Mouse (Mus musculus) brown adipose tissue, adult 24 weeks (tissue): Measurements from ENCODE around the gene Adgrl4. TPM values are rescaled to one million over a fixed set of nuclear protein-coding genes. Genes with fewer than 3 reads are reported as not detected.
A peak's percentile ranks its signal among the peaks of the same experiment; 100 is the strongest.

Experiments
- H3K27ac ChIP-seq: fragments of 200-500 bp; replicated peaks from 2 replicates; pipeline ENCODE4 v1.5.1; 2012; ENCODE audit warnings: low read depth, mild to moderate bottlenecking, low read length
- H3K4me1 ChIP-seq: fragments of 200-500 bp; 2 replicates; pipeline ENCODE4 v1.6.1; 2012; ENCODE audit warnings: low read length, mixed read lengths; ENCODE audit not compliant: control insufficient read depth, insufficient read depth, insufficient read length
- H3K4me3 ChIP-seq: fragments of 200-500 bp; 2 replicates; pipeline ENCODE4 v1.5.1; 2012; ENCODE audit warnings: low read depth, mild to moderate bottlenecking, low read length, moderate library complexity; ENCODE audit not compliant: insufficient read depth
- polyA plus RNA-seq: library from polyadenylated mRNA; stranded (reverse); fragments of >200 nt; gene quantifications from 2 replicates; pipeline ENCODE4 v1.2.4, GENCODE M21; 2012; ENCODE audit not compliant: missing spikeins, insufficient read depth, insufficient read length

The Adgrl4 gene
- polyA plus RNA-seq, 1 experiment: 25.6 TPM

GRCm38 (mm10) chr3:151443486-151443885 is 5.8 kb downstream of the Adgrl4 start:
- Histone ChIP-seq H3K4me1 (peaks cover 4% of the 10 kb centered on the region), H3K4me3 (no peak overlapping the region), H3K27ac (peak overlapping the region; percentile 62)

GRCm38 (mm10) chr3:151444284-151444683 is 6.6 kb downstream of the Adgrl4 start:
- no peak overlapping the region for H3K27ac ChIP-seq
- no peak overlapping the region for H3K4me3 ChIP-seq
- peaks cover 4% of the 10 kb centered on the region for H3K4me1 ChIP-seq

GRCm38 (mm10) chr3:151445936-151446335 is 8.2 kb downstream of the Adgrl4 start:
- H3K4me3 ChIP-seq: no peak overlapping the region
- peaks cover 4% of the 10 kb centered on the region for H3K4me1 ChIP-seq
- H3K27ac ChIP-seq: no peak overlapping the region

GRCm38 (mm10) chr3:151454985-151455701 is 17.5 kb downstream of the Adgrl4 start:
- Histone ChIP-seq H3K27ac (no peak overlapping the region), H3K4me3 (no peak overlapping the region), H3K4me1 (peaks cover 6% of the 10 kb centered on the region)

DNA sequence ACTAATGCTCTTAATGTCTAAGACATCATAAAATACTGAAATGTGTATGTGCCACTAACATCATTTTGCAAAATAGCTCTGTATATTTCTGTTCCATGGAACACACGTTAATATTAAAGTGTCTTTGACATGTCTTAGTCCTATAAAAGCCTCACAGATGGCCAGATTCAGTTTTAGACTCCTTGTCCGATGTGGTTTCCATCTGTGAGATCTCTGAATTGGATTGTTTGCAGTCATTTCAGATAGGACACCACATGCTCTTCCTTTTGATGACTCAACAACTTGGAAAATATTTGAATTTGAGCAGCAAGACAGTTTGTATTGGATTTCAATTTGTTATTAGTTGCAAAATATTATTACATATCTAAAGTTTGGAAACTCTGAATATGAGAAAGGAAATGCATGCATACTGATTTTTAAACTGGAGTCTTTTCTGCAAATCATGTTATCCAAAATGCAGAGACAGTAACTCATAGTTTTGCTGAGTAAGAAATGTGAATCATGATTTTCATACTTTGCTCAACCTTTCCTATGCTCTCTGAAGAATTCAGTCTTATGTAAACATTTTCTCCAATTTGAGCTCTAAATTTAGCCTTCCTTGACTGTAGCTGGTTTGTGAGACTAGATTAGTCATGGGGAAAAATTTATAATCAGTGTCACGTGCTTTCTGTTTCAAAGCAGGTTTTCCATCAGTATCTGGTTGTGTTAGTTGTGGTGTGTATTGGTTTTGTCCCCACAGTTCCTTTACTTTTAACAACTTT is 21.9 kb downstream of the Adgrl4 start:
- Histone ChIP-seq H3K4me3 (no peak overlapping the region), H3K4me1 (peaks cover 3% of the 10 kb centered on the region), H3K27ac (no peak overlapping the region)

GRCm38 (mm10) chr3:151465215-151465614 is 27.5 kb downstream of the Adgrl4 start:
- Histone ChIP-seq H3K27ac (no peak overlapping the region; the same call in 1 of the 2 replicates), H3K4me1 (peaks cover 2% of the 10 kb centered on the region; the same call in 1 of the 2 replicates), H3K4me3 (no peak overlapping the region)

GRCm38 (mm10) chr3:151488853-151489252 is 51.2 kb downstream of the Adgrl4 start:
- no peak overlapping the region for H3K27ac ChIP-seq
- H3K4me1 ChIP-seq: no peaks in the 10 kb centered on the region
- H3K4me3 ChIP-seq: no peak overlapping the region

DNA sequence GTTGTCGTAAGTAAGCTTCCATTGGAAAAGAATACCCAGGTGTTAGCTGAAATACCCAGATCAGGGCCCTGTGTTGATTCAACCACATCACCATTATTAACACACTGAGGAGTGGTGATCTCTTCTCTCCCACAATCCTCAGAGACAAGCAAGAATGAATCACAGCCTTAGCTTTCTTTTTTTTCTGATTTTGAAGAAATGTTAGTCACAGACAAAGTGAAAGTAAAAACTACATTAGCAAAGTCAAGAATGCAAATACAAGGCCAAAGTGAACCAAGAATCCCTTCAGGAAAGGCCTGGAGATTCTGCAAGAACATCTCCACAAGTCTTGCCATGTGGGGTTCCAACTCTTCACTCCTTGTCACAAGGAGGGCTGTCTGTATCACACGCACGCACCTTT is 67.9 kb downstream of the Adgrl4 start:
- Histone ChIP-seq H3K27ac (no peak overlapping the region), H3K4me1 (no peaks in the 10 kb centered on the region), H3K4me3 (no peak overlapping the region)

GRCm38 (mm10) chr3:151511184-151511583 is 73.5 kb downstream of the Adgrl4 start:
- Histone ChIP-seq H3K4me3 (no peak overlapping the region), H3K4me1 (no peaks in the 10 kb centered on the region), H3K27ac (no peak overlapping the region)

DNA sequence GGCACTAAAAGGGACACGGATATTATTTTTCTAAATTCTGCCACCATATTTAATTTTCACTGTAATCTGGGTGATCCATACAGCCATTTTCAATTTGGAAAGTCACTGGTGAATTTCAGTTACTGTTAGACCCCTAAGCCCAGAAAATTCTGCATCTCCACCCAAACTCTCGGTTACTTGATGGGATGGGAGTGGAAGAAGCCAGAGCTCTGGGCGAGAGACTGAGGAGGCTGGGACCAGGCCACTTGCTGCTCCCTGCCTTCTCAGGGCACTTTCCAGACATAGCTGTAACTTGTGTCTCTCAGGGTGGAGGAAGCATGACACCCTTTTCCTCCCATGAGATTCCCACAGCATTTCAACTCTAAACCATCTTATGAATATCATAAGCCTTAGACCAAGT is 109.5 kb downstream of the Adgrl4 start:
- H3K4me1 ChIP-seq: no peaks in the 10 kb centered on the region
- H3K4me3 ChIP-seq: no peak overlapping the region
- H3K27ac ChIP-seq: no peak overlapping the region

DNA sequence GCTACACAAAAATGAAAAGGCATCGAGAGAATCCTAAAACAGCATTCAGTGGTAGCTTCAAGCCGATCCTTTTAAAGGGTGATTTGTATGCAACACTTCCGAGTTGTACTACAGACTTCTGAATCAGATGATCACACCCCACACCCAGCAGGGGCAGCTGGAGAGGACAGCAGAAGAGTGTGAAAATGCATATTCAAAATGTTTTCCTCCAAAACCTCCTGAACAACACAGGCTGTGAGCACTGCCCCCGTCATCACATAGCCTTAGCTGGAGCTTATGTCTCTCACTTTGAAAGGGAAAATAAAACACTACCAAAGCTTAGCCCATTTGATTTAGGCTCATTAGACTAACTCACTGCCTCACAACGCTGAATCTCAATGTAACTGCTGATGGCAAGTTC is 113.3 kb downstream of the Adgrl4 start:
- Histone ChIP-seq H3K4me3 (no peak overlapping the region), H3K27ac (no peak overlapping the region), H3K4me1 (no peaks in the 10 kb centered on the region)

DNA sequence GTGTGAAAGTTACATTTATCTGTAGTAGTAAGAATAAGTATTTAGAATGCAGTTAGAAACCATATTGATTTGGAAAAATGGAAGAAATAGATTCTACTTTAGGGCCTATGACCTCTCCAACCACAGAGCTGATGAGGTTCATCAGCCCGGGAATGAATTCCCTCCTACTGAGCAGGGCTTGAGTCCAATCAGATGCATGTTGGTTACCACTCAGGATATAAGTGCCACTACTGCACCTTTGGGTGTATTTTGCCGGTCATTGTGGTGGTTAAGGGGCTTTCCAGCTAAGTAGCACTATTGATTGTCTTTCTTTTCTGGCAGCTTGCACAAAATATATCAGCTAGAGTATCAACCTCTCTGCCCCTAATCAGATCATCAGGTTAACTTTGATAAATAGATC is 118.9 kb downstream of the Adgrl4 start:
- no peak overlapping the region for H3K4me3 ChIP-seq
- no peaks in the 10 kb centered on the region for H3K4me1 ChIP-seq
- no peak overlapping the region for H3K27ac ChIP-seq

DNA sequence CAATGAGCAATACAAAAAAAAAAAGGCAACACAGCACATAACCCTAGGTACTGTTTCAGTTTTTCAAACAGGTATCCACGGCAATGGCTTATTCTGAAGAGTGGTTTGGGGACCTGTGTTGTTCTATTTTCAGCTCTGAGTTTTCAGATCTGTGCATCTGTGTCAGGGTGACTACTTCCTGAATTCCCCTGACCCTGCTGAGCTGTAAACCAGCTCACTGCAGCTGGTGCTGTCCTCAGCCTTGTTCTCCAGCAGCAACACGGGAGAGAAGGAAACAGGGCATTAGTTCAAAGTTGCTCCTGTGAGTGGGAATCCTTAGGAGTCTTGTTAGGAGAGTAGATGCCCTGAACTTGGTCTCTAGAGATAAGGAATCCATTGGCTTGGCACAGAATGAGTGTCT is 119.4 kb downstream of the Adgrl4 start:
- Histone ChIP-seq H3K4me3 (no peak overlapping the region), H3K4me1 (no peaks in the 10 kb centered on the region), H3K27ac (no peak overlapping the region)

GRCm38 (mm10) chr3:151557607-151558006 is 119.9 kb downstream of the Adgrl4 start:
- H3K4me3 ChIP-seq: no peak overlapping the region
- no peaks in the 10 kb centered on the region for H3K4me1 ChIP-seq
- H3K27ac ChIP-seq: no peak overlapping the region

- H3K4me1 ChIP-seq: no peaks in the 10 kb centered on the region
- H3K4me3 ChIP-seq: no peak overlapping the region
- no peak overlapping the region for H3K27ac ChIP-seq
These were observed 120.7 kb downstream of the Adgrl4 start for GRCm38 (mm10) chr3:151558374-151558773.
